Mouse (Mus musculus) embryonic stem cell, embryonic (primary cell): Measurements from ENCODE around the gene Edil3.
"Not testable (repeated sequence)": the region's sequence is repeated elsewhere in the genome, so short reads cannot be mapped to it uniquely, and the experiment has no call there.

Experiments used
- CTCF ChIA-PET, 4 experiments: fragments of 300-600 bp in 2 of 4; fragments of 350-600 bp in 2 of 4; sonication (Branson Sonifier 250); formaldehyde crosslinking; loops; one replicate each; lab custom pipeline; 2022; ENCODE audit warnings: inconsistent platforms in 2 of 4; lab: Charles Lee
- POLR2A ChIA-PET, 4 experiments: fragments of 300-600 bp in 2 of 4; fragments of 350-600 bp in 2 of 4; sonication (Branson Sonifier 250); formaldehyde crosslinking; loops; one replicate each; lab custom pipeline; 2022; ENCODE audit warnings: antibody characterized with exemption in 4 of 4, inconsistent platforms in 1 of 4; lab: Charles Lee

Edil3 gene

GRCm38 (mm10) chr13:88908187-88908586 is 86.9 kb downstream of the Edil3 start:
- ChIA-PET POLR2A (no interaction called here), CTCF (interaction anchor here in 1 of 4 experiments (0.5 kb wide), 1 partner anchor 84 kb away, joined by 3 read pairs; no protein-coding TSS in a partner anchor)

DNA sequence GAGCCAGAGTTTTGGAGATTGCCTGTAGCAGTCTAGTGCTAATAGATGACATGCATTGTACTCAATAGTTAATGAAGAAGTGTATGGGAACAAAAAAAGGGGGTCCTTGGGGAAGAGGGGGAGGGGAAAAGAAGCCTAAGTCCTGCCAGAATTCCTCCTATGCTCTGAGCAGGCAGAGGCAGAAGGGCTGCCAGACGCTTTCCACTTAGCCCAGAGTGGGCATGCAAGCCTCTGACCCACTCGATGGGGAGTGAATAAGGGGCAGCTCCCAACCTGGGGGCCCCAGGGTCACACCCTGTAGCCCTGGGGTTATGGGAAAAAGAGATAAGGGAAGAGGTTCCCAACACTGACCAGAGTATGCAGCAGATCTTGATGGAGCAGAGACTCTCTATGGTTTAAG is 95.2 kb downstream of the Edil3 start:
- ChIA-PET CTCF (interaction anchor here in 2 of 4 experiments (0.6 to 0.7 kb wide), 2 partner anchors 101 to 123 kb away, joined by 3 to 5 read pairs; no protein-coding TSS in a partner anchor), POLR2A (no interaction called here)

- CTCF ChIA-PET = no interaction called here
- POLR2A ChIA-PET = interaction anchor here in 1 of 4 experiments (0.5 kb wide), 1 partner anchor 106 kb away, joined by 3 read pairs; no protein-coding TSS in a partner anchor
These were observed 108.4 kb downstream of the Edil3 start for GRCm38 (mm10) chr13:88929626-88930025.

DNA sequence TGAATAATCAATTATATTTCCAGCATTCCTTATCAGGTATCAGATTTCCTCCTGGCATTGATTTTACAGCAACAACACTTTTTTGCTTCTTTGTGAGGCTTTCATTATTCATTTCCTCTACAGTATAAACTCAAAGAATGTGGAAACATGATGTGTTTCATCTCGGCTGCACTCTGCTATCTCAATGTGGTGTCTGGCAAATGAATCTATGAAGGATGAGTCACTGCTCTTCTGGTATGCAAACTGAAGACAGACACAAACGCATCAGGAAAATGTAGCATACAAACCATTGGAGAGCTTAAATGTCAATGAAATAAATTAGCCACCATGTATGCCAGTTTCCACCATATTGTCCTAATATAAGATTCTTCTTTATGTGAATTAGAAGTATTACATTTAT is 117.3 kb downstream of the Edil3 start:
- ChIA-PET CTCF (interaction anchor here in 1 of 4 experiments (0.7 kb wide), 1 partner anchor 149 kb away, joined by 3 read pairs; no protein-coding TSS in a partner anchor), POLR2A (no interaction called here)

GRCm38 (mm10) chr13:88972355-88972754 is 151.1 kb downstream of the Edil3 start:
- ChIA-PET POLR2A (no interaction called here), CTCF (no interaction called here)

DNA sequence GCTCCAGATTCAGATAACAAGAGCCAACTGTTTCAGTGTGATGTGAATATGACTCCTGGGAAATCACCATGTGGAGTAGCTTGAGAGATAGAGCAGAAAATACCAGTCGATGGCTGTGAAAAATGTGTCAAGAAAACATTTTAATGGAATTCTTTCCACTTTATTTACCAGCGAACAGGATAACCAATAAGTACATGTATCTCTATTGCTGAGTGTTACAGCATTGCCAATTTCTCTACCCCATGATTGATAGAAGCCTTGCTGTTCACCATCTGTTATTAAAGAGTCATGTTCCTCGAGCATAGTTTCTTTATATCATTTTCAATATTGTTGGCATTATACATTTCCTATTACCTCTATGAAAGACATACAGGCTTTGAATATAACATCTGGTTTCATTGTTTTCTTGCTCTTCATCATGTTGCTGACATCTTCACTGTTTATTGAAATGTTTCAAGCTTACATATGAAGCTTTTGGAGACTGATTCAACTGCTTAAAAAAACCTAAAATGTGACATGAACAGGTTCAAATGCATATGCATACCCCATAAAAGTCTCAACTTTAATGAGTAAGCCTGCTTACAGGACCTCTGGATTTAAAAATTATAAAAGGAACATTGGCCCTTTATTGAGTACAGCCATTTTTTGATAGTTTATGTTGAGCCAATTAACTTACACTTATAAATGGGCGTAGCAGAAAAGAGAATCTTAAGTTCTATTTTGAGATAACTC is 186.6 kb downstream of the Edil3 start:
- ChIA-PET POLR2A (no interaction called here), CTCF (no interaction called here)

GRCm38 (mm10) chr13:89012500-89012899 is 191.2 kb downstream of the Edil3 start:
- ChIA-PET POLR2A (no interaction called here), CTCF (no interaction called here)

- POLR2A ChIA-PET = no interaction called here
These were observed 208.7 kb downstream of the Edil3 start for GRCm38 (mm10) chr13:89029817-89030539.

GRCm38 (mm10) chr13:89035711-89036110 is 214.4 kb downstream of the Edil3 start:
- CTCF ChIA-PET = no interaction called here
- POLR2A ChIA-PET = no interaction called here

More at GRCm38 (mm10) chr13:89029817-89030539, 208.7 kb downstream of the Edil3 start:
- CTCF ChIA-PET = no interaction called here

- ChIA-PET POLR2A (no interaction called here), CTCF (no interaction called here)
These were observed 220.2 kb downstream of the Edil3 start for GRCm38 (mm10) chr13:89041495-89041894.

DNA sequence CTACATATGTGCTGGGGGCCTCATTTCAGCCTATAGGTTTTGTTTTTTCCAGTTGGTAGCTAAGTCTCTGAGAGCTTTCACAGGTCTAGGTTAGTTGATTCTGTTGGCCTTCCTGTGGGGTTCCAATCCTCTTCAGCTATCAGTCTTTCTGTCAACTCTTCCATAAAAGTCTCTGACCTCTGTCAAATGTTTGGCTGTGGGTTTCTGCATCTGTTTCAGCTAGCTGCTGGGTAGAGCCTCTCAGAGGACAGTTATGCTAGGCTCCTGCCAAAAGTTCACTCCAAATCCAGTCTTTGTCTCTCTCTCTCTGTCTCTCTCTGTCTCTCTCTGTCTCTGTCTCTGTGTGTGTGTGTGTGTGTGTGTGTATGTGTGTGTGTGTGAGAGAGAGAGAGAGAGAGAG is 248.9 kb downstream of the Edil3 start:
- CTCF ChIA-PET = not testable (repeated sequence)
- POLR2A ChIA-PET = interaction anchor here in 1 of 4 experiments (0.7 kb wide), 1 partner anchor 1041 kb away, joined by 3 read pairs; no protein-coding TSS in a partner anchor

DNA sequence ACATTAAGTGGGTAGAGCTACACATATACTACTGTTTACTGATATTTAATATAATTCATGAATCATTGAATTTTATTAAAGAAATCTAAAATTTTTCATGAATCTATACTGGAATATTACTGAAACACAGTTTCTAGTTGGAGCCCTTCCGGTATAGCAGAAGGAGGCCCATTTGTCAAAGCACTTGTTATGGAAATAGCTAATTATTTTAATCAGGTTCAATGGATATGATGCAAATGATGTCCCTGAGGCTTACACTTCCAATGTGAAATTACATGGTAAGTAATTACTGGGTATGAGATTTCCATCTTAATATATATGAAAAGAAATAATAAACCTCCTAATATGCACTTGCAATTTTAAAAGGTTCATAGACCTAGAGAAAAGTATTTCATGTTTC is 254.9 kb downstream of the Edil3 start:
- ChIA-PET POLR2A (no interaction called here), CTCF (no interaction called here)

- CTCF ChIA-PET = no interaction called here
- POLR2A ChIA-PET = no interaction called here
These were observed 284.6 kb downstream of the Edil3 start for GRCm38 (mm10) chr13:89105889-89106288.

DNA sequence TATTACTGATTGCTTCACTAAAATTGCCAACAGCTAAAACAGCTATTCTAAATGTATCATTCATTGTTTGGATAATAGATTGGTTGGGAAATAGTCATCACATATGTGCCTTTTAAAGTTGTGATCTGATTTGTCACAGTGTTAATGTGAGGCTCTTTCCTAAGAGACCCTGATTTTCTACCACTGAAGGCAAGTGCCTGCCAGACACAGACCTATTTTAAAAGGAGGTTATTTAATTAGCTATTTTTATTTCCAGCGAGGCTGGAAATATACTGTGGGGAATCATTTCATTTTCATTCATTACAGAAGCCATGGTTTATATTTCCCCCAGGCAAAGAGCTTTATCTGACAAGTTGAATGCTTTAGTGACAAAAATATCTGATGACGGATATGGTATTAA is 296.3 kb downstream of the Edil3 start:
- CTCF ChIA-PET = no interaction called here

DNA sequence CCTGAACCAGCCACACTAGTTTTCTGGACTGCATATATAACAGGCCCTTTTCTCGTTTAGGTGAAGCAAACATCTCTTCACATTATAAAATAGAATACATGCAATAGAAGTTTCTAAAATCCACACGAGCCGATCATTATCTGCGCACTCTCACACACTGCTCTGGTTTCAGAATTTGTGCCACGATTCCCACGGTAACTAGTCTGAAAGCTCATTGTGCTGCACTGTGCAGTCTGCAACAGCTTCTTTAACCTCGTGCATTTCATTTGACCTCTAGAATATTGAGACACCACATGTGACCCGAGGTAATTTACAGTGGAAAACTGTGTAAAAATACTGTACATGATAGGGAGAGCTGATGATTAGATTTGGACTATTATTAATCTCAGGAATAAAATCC is 298.5 kb downstream of the Edil3 start:
- ChIA-PET POLR2A (no interaction called here), CTCF (no interaction called here)

More for the DNA sequence above, 296.3 kb downstream of the Edil3 start:
- POLR2A ChIA-PET = no interaction called here

DNA sequence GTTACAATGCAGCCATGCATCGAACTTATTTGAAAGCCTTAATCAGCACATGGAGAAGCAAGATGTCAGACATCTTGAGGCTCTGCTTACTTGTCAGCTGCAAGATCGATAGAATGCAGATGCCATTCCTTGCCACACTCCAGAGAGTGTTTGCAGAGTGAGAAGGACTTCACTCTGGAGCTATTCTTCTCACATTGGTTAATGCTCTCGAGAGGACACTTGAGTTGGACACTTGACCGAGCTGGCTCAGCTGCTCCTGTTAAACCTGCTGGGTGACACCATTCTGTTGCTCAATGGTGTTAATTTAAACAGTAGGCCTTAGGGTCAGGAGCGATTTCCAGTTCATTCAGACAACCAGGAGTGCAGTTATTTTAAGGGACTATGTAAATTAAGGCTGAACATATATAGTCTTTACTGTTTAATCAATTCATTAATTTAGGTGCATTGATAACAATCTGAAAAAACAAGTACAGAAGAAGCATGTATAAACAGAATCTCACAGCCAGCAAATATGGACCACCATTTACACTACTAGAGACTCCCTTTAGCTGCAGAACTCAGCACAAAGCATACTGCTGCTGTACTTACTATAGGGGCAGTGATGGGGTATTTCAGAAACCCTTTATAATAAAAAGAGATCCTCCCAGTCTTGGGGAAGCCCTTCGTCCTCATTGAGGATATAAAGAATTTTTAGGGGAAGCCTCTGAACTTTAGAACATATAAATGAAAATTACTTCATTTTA is 301.4 kb downstream of the Edil3 start:
- CTCF ChIA-PET = interaction anchor here in 1 of 4 experiments (0.6 kb wide), 1 partner anchor 24 kb away, joined by 3 read pairs; no protein-coding TSS in a partner anchor

DNA sequence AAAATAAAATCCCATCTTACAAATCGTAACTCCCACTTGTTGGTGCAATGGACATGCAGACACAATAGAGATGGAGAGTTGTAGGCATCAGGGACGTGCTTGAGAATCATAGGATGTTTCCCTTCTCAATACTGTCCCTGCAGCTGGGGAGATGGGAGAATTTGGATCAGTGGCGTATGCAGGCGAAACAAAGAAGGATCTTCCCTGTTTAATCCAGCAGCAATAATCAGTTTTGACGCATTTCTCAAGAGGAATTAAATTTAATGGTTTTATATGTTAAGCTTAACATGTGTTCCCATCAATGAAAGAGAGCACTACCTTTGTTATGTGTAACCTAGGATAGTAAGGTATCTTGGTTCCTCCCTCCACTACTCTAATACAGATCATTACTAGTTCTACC is 302.1 kb downstream of the Edil3 start:
- POLR2A ChIA-PET = no interaction called here
- CTCF ChIA-PET = no interaction called here

More for the DNA sequence above, 301.4 kb downstream of the Edil3 start:
- POLR2A ChIA-PET = no interaction called here

DNA sequence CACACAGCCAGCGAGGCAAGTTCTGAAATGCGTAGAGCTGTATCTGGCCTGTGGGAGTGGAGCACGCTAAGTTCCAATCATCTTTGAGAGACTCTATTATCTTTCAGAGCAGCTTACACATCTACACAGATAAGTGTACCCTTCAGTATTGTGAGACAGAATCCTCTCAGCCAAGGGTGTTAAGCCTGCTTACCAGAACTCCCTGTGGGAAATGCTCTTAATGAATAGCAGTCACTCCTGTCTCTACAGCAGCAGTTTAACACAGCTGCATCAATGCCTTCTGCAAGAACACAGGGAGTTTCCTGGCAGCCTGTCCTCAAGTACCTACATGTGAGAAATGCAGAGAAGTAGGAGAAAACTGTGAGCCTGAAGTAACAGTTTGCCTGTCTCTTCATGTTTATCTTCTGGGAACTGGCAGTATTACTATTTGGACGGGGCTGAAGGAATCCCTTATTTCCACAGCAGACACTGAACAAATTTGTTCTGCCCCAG is 324.8 kb downstream of the Edil3 start:
- ChIA-PET POLR2A (interaction anchor here in 1 of 4 experiments (0.6 kb wide), 1 partner anchor 54 kb away, joined by 3 read pairs; no protein-coding TSS in a partner anchor), CTCF (no interaction called here)

GRCm38 (mm10) chr13:89151878-89152277 is 330.6 kb downstream of the Edil3 start:
- ChIA-PET CTCF (no interaction called here), POLR2A (no interaction called here)
